Mouse (Mus musculus): ENCODE results near the gene Ccl27a. TPM values are rescaled to one million over a fixed set of nuclear protein-coding genes. Genes with fewer than 3 reads are reported as not detected.
"Not testable (repeated sequence)": the region's sequence is repeated elsewhere in the genome, so short reads cannot be mapped to it uniquely, and the experiment has no call there.

The Ccl27a gene
- total RNA-seq (2017), result 17.0 and 36.8 TPM in 2 replicates

GRCm38 (mm10) chr4:41774002-41774401 is at the start of gene Ccl27a:
TSS of gene Ccl27a (minus strand) at chr4:41774247.
- not testable (repeated sequence) for ATAC-seq (replicated peaks in 1 of 2; ENCODE audit: insufficient read depth in 1 of 2, low FRiP score in 2 of 2, low TSS enrichment in 1 of 2, low read depth in 1 of 2, poor library complexity in 2 of 2, severe bottlenecking in 2 of 2)

GRCm38 (mm10) chr4:41783197-41783596 is 9.2 kb upstream of the Ccl27a start:
- not testable (repeated sequence) for ATAC-seq (replicated peaks in 1 of 2; ENCODE audit: insufficient read depth in 1 of 2, low FRiP score in 2 of 2, low TSS enrichment in 1 of 2, low read depth in 1 of 2, poor library complexity in 2 of 2, severe bottlenecking in 2 of 2)

- ATAC-seq (replicated peaks in 1 of 2; ENCODE audit: insufficient read depth in 1 of 2, low FRiP score in 2 of 2, low TSS enrichment in 1 of 2, low read depth in 1 of 2, poor library complexity in 2 of 2, severe bottlenecking in 2 of 2), result not testable (repeated sequence)
Observed at GRCm38 (mm10) chr4:41782711-41783110, 8.7 kb upstream of the Ccl27a start.

GRCm38 (mm10) chr4:41781748-41782485 is 7.9 kb upstream of the Ccl27a start:
- not testable (repeated sequence) for ATAC-seq (replicated peaks in 1 of 2; ENCODE audit: insufficient read depth in 1 of 2, low FRiP score in 2 of 2, low TSS enrichment in 1 of 2, low read depth in 1 of 2, poor library complexity in 2 of 2, severe bottlenecking in 2 of 2)

- not testable (repeated sequence) for ATAC-seq (replicated peaks in 1 of 2; ENCODE audit: insufficient read depth in 1 of 2, low FRiP score in 2 of 2, low TSS enrichment in 1 of 2, low read depth in 1 of 2, poor library complexity in 2 of 2, severe bottlenecking in 2 of 2)
Observed at GRCm38 (mm10) chr4:41781271-41781670, 7.2 kb upstream of the Ccl27a start.

- ATAC-seq (replicated peaks in 1 of 2; ENCODE audit: insufficient read depth in 1 of 2, low FRiP score in 2 of 2, low TSS enrichment in 1 of 2, low read depth in 1 of 2, poor library complexity in 2 of 2, severe bottlenecking in 2 of 2), result not testable (repeated sequence)
Observed at GRCm38 (mm10) chr4:41775840-41776239, 1.8 kb upstream of the Ccl27a start.

GRCm38 (mm10) chr4:41774506-41774905 is 459 bp upstream of the Ccl27a start:
- ATAC-seq (replicated peaks in 1 of 2; ENCODE audit: insufficient read depth in 1 of 2, low FRiP score in 2 of 2, low TSS enrichment in 1 of 2, low read depth in 1 of 2, poor library complexity in 2 of 2, severe bottlenecking in 2 of 2), result not testable (repeated sequence)

GRCm38 (mm10) chr4:41773502-41773901 is 545 bp downstream of the Ccl27a start:
- peak in 1 of 2 experiments; percentile 45; a peak in 1 of 4 replicates for ATAC-seq (replicated peaks in 1 of 2; ENCODE audit: insufficient read depth in 1 of 2, low FRiP score in 2 of 2, low TSS enrichment in 1 of 2, low read depth in 1 of 2, poor library complexity in 2 of 2, severe bottlenecking in 2 of 2)

- ATAC-seq (replicated peaks in 1 of 2; ENCODE audit: insufficient read depth in 1 of 2, low FRiP score in 2 of 2, low TSS enrichment in 1 of 2, low read depth in 1 of 2, poor library complexity in 2 of 2, severe bottlenecking in 2 of 2), result not testable (repeated sequence)
Observed at GRCm38 (mm10) chr4:41772946-41773345, 1.1 kb downstream of the Ccl27a start.

GRCm38 (mm10) chr4:41767301-41767700 is 6.7 kb downstream of the Ccl27a start:
- ATAC-seq (replicated peaks in 1 of 2; ENCODE audit: insufficient read depth in 1 of 2, low FRiP score in 2 of 2, low TSS enrichment in 1 of 2, low read depth in 1 of 2, poor library complexity in 2 of 2, severe bottlenecking in 2 of 2), result not testable (repeated sequence)

- not testable (repeated sequence) for ATAC-seq (replicated peaks in 1 of 2; ENCODE audit: insufficient read depth in 1 of 2, low FRiP score in 2 of 2, low TSS enrichment in 1 of 2, low read depth in 1 of 2, poor library complexity in 2 of 2, severe bottlenecking in 2 of 2)
Observed at GRCm38 (mm10) chr4:41763176-41763575, 10.9 kb downstream of the Ccl27a start.

GRCm38 (mm10) chr4:41762688-41763114 is 11.3 kb downstream of the Ccl27a start:
- not testable (repeated sequence) for ATAC-seq (replicated peaks in 1 of 2; ENCODE audit: insufficient read depth in 1 of 2, low FRiP score in 2 of 2, low TSS enrichment in 1 of 2, low read depth in 1 of 2, poor library complexity in 2 of 2, severe bottlenecking in 2 of 2)

GRCm38 (mm10) chr4:41762099-41762687 is 11.9 kb downstream of the Ccl27a start:
- ATAC-seq (replicated peaks in 1 of 2; ENCODE audit: insufficient read depth in 1 of 2, low FRiP score in 2 of 2, low TSS enrichment in 1 of 2, low read depth in 1 of 2, poor library complexity in 2 of 2, severe bottlenecking in 2 of 2), result no peak

GRCm38 (mm10) chr4:41761680-41762079 is 12.4 kb downstream of the Ccl27a start:
- ATAC-seq (replicated peaks in 1 of 2; ENCODE audit: insufficient read depth in 1 of 2, low FRiP score in 2 of 2, low TSS enrichment in 1 of 2, low read depth in 1 of 2, poor library complexity in 2 of 2, severe bottlenecking in 2 of 2), result no peak

GRCm38 (mm10) chr4:41760911-41761310 is 13.1 kb downstream of the Ccl27a start:
- ATAC-seq (replicated peaks in 1 of 2; ENCODE audit: insufficient read depth in 1 of 2, low FRiP score in 2 of 2, low TSS enrichment in 1 of 2, low read depth in 1 of 2, poor library complexity in 2 of 2, severe bottlenecking in 2 of 2), result no peak

- peak; percentile 60 to 76 for ATAC-seq (replicated peaks in 1 of 2; ENCODE audit: insufficient read depth in 1 of 2, low FRiP score in 2 of 2, low TSS enrichment in 1 of 2, low read depth in 1 of 2, poor library complexity in 2 of 2, severe bottlenecking in 2 of 2)
Observed at GRCm38 (mm10) chr4:41760288-41760721, 13.7 kb downstream of the Ccl27a start.

GRCm38 (mm10) chr4:41759656-41760287 is 14.3 kb downstream of the Ccl27a start:
- no peak for ATAC-seq (replicated peaks in 1 of 2; ENCODE audit: insufficient read depth in 1 of 2, low FRiP score in 2 of 2, low TSS enrichment in 1 of 2, low read depth in 1 of 2, poor library complexity in 2 of 2, severe bottlenecking in 2 of 2)

GRCm38 (mm10) chr4:41759206-41759605 is 14.8 kb downstream of the Ccl27a start:
- peak; percentile 9 to 17; a peak in 1 of 4 replicates for ATAC-seq (replicated peaks in 1 of 2; ENCODE audit: insufficient read depth in 1 of 2, low FRiP score in 2 of 2, low TSS enrichment in 1 of 2, low read depth in 1 of 2, poor library complexity in 2 of 2, severe bottlenecking in 2 of 2)

Measured in hematopoietic stem cell, adult 5-6 weeks (primary cell).